Mouse (Mus musculus) forebrain, postnatal 0 days (tissue): Measurements from ENCODE around the gene Kdm2a. TPM values are rescaled to one million over a fixed set of nuclear protein-coding genes. Genes with fewer than 3 reads are reported as not detected.
A peak's percentile ranks its signal among the peaks of the same experiment; 100 is the strongest.

Source experiments
- ATAC-seq: fragments of 200-750 bp; cut with Nextera tagmentation; 2 replicates; pipeline ENCODE4 v1.8.0; 2017; ENCODE audit warnings: mild to moderate bottlenecking, moderate library complexity
- DNase-seq: peaks from one replicate; pipeline ENCODE4 v3.0.0-alpha.2; 2015
- H3K27ac ChIP-seq: fragments of 300-500 bp; sonication (generic); 2 replicates; pipeline ENCODE4 v1.5.1; 2014; ENCODE audit warnings: low read depth, mild to moderate bottlenecking, antibody characterized with exemption, low read length, moderate library complexity, mixed read lengths
- H3K27me3 ChIP-seq: fragments of 300-500 bp; sonication (generic); 2 replicates; pipeline ENCODE4 v1.6.1; 2014; ENCODE audit warnings: mild to moderate bottlenecking, low read length, mixed read lengths; ENCODE audit not compliant: insufficient read depth
- H3K36me3 ChIP-seq: fragments of 300-500 bp; sonication (generic); 2 replicates; pipeline ENCODE4 v1.6.1; 2014; ENCODE audit warnings: mild to moderate bottlenecking, moderate library complexity; ENCODE audit not compliant: insufficient read depth
- H3K4me1 ChIP-seq: fragments of 300-500 bp; sonication (generic); 2 replicates; pipeline ENCODE4 v1.6.1; 2014; ENCODE audit warnings: antibody characterized with exemption; ENCODE audit not compliant: insufficient read depth
- H3K4me2 ChIP-seq: fragments of 300-500 bp; sonication (generic); 2 replicates; pipeline ENCODE4 v1.6.1; 2014; ENCODE audit warnings: low read depth, mild to moderate bottlenecking, moderate library complexity
- H3K4me3 ChIP-seq: fragments of 300-500 bp; sonication (generic); 2 replicates; pipeline ENCODE4 v1.5.1; 2014; ENCODE audit warnings: low read depth, low read length, mixed read lengths
- H3K9ac ChIP-seq: fragments of 300-500 bp; sonication (generic); 2 replicates; pipeline ENCODE4 v1.6.1; 2014; ENCODE audit warnings: mild to moderate bottlenecking
- H3K9me3 ChIP-seq: fragments of 300-500 bp; sonication (generic); 2 replicates; pipeline ENCODE4 v1.6.1; 2016; ENCODE audit warnings: low read length
- CTCF ChIP-seq: sonication (generic); IDR thresholded peaks from 2 replicates; pipeline ENCODE4 v1.5.1; 2016; ENCODE audit warnings: antibody characterized with exemption, control low read depth, low read depth
- WGBS: fragments of 180-500 bp; shearing (Covaris S2); extraction: QIAGEN DNeasy Blood & Tissue Kit; methylation state at CpG from one replicate; pipeline ENCODE4 v1.1.7; 2014; 5-methylcytosine and 5-hydroxymethylcytosine counted together
- polyA plus RNA-seq: library from polyadenylated mRNA; unstranded; fragments of >200 nt; fragmentation: Nextera tagmentation; extraction: Ambion mirVana; gene quantifications from 2 replicates; pipeline ENCODE4 v1.2.1, GENCODE M21; 2015
- total RNA-seq: library from RNA; depleted of rRNA; stranded (reverse); fragments of >200 nt; gene quantifications from 2 replicates; pipeline ENCODE4 v1.2.3, GENCODE M21; 2014; rRNA removed

The Kdm2a gene
- total RNA-seq (55.0 and 71.7 TPM in 2 replicates), polyA plus RNA-seq (13.1 and 19.5 TPM in 2 replicates)

DNA sequence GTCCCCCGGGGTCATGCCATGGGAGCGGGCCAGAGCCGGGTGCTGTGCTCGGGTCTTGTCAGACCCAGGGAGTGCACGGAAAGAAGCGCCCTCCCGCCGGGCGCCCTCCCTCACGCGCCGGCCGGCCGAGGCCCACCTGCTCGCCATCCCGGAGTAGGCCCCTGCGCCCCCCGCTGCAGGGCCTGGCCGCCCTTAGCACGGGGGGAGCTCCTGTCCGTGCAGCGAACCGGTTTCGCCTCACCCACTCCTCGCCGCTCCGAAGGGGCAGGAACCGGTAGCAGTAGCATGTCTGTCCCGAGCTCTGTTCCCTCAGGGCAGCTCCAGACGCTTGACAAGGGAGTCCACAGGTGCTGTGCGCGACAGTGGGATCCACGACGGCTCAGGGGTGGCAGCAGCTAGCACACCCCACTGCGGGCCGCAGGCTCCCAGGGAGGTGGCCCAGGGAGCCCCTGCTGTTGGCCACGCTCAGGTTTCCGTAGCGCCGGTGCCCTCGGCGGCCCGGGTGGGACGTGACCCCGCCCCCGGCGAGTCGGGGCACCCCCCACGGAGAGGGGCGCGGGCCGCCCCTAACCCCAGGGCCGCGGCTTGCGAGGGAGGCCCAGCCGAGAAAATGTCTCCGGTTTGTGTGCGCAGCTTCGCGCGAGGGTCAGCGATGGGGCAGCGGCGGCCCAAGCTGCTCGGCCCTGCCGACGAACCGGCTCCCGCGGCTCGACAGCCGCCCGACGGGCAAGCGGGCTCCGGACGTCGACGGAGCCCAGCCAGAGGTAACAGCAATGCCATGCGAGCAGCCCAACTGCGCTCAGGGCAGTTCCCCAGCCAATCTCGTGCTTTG, at the start of gene Kdm2a:
Gene Kdm2a (minus strand): TSS at position 488 of the 832 bp plus-strand sequence.
- Histone ChIP-seq H3K27me3 (no peaks in the 10 kb centered on the region), H3K4me1 (peaks cover 5% of the 10 kb centered on the region; the same call in 1 of the 2 replicates), H3K4me2 (peak within 1 kb of the TSS; percentile 98), H3K36me3 (no peaks in the 10 kb centered on the region), H3K27ac (peak within 1 kb of the TSS; percentile 83), H3K9ac (peak within 1 kb of the TSS; percentile 86), H3K4me3 (peak within 1 kb of the TSS; percentile 100), H3K9me3 (no peaks in the 10 kb centered on the region)
- DNase-seq: peak; percentile 68
- ATAC-seq: peak; percentile 26
- 6% methylated on average over 79 of the region's 82 CpGs for WGBS
- no peak for TF ChIP-seq CTCF

DNA sequence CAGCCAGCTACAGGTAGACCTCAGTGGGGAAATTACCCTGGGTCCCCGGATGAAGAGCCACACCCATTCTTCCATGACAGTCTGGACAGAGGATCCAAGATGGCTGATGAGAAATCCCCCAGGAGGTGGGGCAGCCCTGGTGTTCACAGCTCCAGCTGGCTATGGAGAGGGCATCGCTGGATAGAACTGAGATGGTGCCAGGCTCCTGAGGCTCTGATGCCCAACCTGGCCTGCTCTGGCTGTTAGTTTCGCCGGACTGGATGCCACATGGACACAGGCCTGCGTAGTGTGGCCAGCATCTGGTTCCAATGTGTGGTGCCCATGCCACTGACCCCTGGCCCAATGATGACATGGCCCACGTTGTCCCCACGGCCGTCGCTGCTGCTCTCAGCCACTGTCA, 49.4 kb upstream of the Kdm2a start:
- no peaks in the 10 kb centered on the region for H3K36me3 ChIP-seq
- H3K27me3 ChIP-seq: no peaks in the 10 kb centered on the region
- H3K9ac ChIP-seq: no peak overlapping the region
- ATAC-seq (no peak), DNase-seq (no peak)
- no peak for TF ChIP-seq CTCF
- H3K4me1 ChIP-seq: no peaks in the 10 kb centered on the region
- 92% methylated on average over 9 of the region's 9 CpGs for WGBS
- H3K27ac ChIP-seq: no peak overlapping the region
- no peak overlapping the region for H3K4me3 ChIP-seq
- no peak overlapping the region for H3K4me2 ChIP-seq
- H3K9me3 ChIP-seq: no peaks in the 10 kb centered on the region

DNA sequence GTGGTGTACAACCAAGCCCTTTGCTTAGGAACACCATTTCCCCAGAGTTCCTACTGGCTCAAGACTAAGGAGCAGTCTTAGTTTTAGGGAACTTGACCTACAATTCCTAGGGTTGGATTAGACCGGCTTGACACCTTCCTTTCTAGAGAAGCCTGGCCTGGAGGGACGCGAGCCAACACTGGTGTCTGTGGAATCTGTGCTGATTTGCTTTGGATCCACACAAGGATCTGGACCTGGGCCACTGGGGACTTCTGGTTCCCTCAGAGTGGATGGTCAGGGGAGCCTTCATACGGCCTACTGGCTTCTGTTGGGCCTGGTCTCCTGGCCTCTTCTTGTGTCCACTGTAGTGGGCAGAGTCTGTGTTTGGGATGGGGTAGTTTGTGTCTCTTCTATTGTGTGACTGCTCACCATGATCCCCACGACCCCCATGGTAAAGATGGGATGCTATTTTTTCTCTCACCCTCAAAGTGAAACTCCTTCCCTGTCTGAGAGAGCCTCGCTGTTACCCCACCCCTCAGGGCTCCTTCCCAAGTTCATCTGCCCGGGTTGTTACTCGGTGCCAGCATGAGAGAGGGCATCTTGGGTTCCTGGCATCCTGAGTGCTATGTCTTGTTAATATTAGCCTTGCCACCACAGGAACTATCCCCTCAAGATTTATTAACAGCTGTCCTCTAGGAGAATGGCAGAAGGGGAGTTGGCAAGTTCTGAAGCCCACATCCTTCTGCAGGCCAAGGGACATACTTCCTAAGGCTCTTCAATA, 48.8 kb upstream of the Kdm2a start:
- no peaks in the 10 kb centered on the region for H3K27me3 ChIP-seq
- H3K4me1 ChIP-seq: no peaks in the 10 kb centered on the region
- H3K36me3 ChIP-seq: no peaks in the 10 kb centered on the region
- ATAC-seq (no peak), DNase-seq (no peak)
- no peak overlapping the region for H3K4me3 ChIP-seq
- no peak overlapping the region for H3K4me2 ChIP-seq
- no peak overlapping the region for H3K27ac ChIP-seq
- 84% methylated on average over 8 of the region's 8 CpGs for WGBS
- no peak for TF ChIP-seq CTCF
- H3K9me3 ChIP-seq: no peaks in the 10 kb centered on the region
- no peak overlapping the region for H3K9ac ChIP-seq

DNA sequence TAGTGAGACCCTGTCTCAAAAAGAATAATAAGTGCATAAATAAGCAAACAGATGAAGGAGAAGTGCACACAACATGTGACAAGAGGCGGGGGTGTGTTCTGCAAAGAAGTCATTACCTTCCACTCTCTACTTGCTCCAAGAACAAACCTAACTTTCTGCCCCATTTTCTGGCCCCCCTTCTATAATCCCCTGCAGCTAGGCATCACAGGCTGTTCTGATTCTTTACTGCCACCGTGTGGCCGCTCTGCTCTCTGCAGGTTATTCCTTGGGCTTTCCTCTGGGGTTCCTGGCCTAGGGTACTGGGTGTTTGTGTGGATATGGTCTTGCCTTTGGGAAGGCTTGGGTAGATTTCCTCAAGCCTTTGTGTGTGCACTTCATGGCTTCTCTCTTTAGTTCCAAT, 44.3 kb upstream of the Kdm2a start:
- DNase-seq (peak; percentile 88), ATAC-seq (peak; percentile 74; the same call in 1 of the 2 replicates)
- Histone ChIP-seq H3K27me3 (peaks cover 9% of the 10 kb centered on the region; the same call in 1 of the 2 replicates), H3K9me3 (no peaks in the 10 kb centered on the region), H3K9ac (no peak overlapping the region), H3K4me3 (no peak overlapping the region), H3K27ac (no peak overlapping the region), H3K4me1 (no peaks in the 10 kb centered on the region), H3K36me3 (no peaks in the 10 kb centered on the region), H3K4me2 (no peak overlapping the region)
- WGBS: 6% methylated on average over 3 of the region's 3 CpGs
- peak; percentile 90 for TF ChIP-seq CTCF

DNA sequence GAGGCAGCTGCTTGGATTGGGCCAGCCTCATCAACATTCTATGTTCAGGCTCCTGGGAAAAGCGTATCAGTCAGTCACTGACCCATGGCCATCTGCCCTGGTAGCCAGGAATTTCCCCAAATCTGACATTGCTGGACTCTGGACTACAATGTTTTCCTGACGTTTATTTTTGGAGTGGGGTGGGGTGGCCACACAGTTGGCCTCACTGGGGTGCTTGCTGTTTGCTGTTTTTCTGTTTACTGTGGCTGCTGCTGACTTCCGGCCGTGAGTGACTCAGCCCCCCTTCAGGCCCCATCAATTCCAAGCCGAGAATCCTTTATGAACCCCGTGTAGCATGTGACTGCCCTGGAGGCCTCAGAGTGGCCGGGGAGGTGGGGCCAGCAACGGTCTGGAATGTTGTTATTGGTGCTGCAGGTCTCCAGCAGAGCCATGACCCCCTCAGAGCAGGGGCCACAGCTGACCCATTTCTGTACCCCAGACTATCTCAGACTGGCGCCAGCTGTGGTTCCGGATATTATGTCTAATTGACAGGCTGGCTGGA, 43.6 kb upstream of the Kdm2a start:
- Histone ChIP-seq H3K27ac (no peak overlapping the region), H3K9ac (no peak overlapping the region), H3K4me2 (no peak overlapping the region), H3K36me3 (no peaks in the 10 kb centered on the region), H3K27me3 (peaks cover 9% of the 10 kb centered on the region; the same call in 1 of the 2 replicates), H3K4me1 (no peaks in the 10 kb centered on the region), H3K4me3 (no peak overlapping the region), H3K9me3 (no peaks in the 10 kb centered on the region)
- no peak for TF ChIP-seq CTCF
- no peak for ATAC-seq
- DNase-seq: no peak
- WGBS: 47% methylated on average over 10 of the region's 10 CpGs

DNA sequence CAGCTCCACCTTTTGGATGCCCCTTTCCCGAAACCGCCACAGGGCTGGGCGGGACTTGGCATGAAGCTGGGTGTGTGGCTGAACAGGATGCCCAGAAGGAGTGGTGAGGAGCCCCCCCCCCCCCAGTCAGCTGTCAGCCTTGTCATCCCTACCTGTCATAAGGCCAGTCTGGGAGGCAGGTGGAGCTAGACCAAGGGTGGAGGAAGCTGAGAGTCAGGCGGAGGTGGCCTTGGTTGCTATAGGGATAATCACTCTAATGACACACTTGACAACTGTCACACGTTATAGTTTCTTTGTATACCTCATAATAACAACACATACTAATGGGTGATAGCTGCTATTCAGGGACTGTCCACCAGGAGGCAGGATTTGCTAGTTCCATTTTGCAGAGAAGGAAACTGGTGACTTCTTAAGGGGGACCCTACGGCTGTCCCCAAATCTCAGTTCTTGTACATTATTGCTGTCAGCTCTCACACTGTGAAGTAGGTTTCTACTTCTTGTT, 43.1 kb upstream of the Kdm2a start:
- no peak overlapping the region for H3K4me2 ChIP-seq
- no peak overlapping the region for H3K4me3 ChIP-seq
- ATAC-seq: no peak
- H3K27me3 ChIP-seq: peaks cover 9% of the 10 kb centered on the region; the same call in 1 of the 2 replicates
- H3K4me1 ChIP-seq: no peaks in the 10 kb centered on the region
- no peaks in the 10 kb centered on the region for H3K36me3 ChIP-seq
- TF ChIP-seq CTCF: peak; percentile 77
- no peak overlapping the region for H3K9ac ChIP-seq
- WGBS: 21% methylated on average over 6 of the region's 6 CpGs
- peak; percentile 57 for DNase-seq
- H3K9me3 ChIP-seq: no peaks in the 10 kb centered on the region
- no peak overlapping the region for H3K27ac ChIP-seq
